Mouse (Mus musculus) small intestine, adult 2 months (tissue): ENCODE results near the gene Tmem220.

Experiments used
- CTCF ChIP-seq: fragments of 200-500 bp; IDR thresholded peaks from 2 replicates; pipeline ENCODE4 v1.5.1; 2012; ENCODE audit warnings: low read depth, mild to moderate bottlenecking, control low read depth, inconsistent platforms, low read length, moderate library complexity, mixed read lengths; ENCODE audit not compliant: insufficient replicate concordance, insufficient read length; ENCODE audit errors: extremely low read depth
- POLR2A ChIP-seq: fragments of 200-500 bp; IDR thresholded peaks from 2 replicates; pipeline ENCODE4 v1.6.1; 2012; ENCODE audit warnings: low read depth, mild to moderate bottlenecking, control low read depth, inconsistent platforms, low read length, moderate library complexity

- TF ChIP-seq CTCF (no peak), POLR2A (no peak)
Measured at GRCm38 (mm10) chr11:67051676-67052320, 26.8 kb downstream of the Tmem220 start.
